Mouse (Mus musculus) cerebellum, adult 2 months (tissue): Measurements from ENCODE around the gene Pde4c.

Experiments
- CTCF ChIP-seq: fragments of 200-500 bp; IDR thresholded peaks from 2 replicates; pipeline ENCODE4 v1.5.1; 2011; ENCODE audit warnings: low read depth, mild to moderate bottlenecking, control low read depth, low read length, moderate library complexity, borderline replicate concordance; ENCODE audit not compliant: insufficient read depth
- POLR2A ChIP-seq: fragments of 200-500 bp; IDR thresholded peaks from 2 replicates; pipeline ENCODE4 v1.6.1; 2011; ENCODE audit warnings: low read length, control low read depth, borderline replicate concordance; ENCODE audit not compliant: insufficient read depth

- TF ChIP-seq CTCF (no peak), POLR2A (no peak)
These were observed 41.2 kb downstream of the Pde4c start for GRCm38 (mm10) chr8:70764676-70765075.
